Mouse (Mus musculus): ENCODE measurements around the gene Ccr3.
A peak's percentile ranks its signal among the peaks of the same experiment; 100 is the strongest.
"Not testable (repeated sequence)": the region's sequence is repeated elsewhere in the genome, so short reads cannot be mapped to it uniquely, and the experiment has no call there.

Ccr3 gene

DNA sequence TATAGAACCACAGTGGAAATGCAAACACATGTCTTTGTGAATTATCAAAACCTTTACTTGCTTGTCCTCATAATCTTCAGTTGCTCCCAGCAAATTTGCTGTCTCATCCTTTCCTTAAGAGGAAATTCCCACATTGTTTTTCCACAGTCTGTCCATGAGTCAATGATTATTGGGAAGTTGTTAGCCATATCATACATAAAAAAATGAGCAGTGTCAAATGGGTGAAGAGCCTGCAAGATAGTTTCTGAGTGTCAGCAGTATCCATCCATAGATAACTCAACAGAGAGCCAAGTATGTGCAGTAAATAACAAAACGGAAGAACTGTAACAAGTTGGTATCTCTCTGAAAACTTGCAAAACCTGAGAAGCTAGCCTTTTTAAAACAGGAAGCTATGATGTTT is at the start of gene Ccr3:
Gene Ccr3, plus strand, starts transcription at position 301 of the 400 bp plus-strand sequence.
- DNase-seq, result no peak

DNA sequence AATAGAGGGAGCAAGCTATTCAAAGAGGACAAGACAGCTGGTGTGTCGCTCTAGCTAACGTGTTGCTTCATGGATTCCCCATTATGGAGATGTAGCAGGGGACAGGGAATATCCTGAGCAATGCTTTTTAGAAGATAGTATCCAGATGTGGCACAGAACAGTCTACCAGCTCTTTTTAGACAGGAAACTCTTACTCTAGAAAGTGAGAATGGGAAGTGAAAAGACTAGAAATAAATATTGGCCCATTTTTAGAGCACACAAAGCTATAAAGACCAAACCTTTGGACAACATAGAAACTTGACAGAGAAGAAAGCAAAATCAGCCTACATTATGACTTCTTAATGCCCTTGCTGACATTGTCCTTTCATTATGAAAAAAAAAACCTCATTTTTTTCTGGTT is 46.1 kb upstream of the Ccr3 start:
- DNase-seq, result no peak

DNA sequence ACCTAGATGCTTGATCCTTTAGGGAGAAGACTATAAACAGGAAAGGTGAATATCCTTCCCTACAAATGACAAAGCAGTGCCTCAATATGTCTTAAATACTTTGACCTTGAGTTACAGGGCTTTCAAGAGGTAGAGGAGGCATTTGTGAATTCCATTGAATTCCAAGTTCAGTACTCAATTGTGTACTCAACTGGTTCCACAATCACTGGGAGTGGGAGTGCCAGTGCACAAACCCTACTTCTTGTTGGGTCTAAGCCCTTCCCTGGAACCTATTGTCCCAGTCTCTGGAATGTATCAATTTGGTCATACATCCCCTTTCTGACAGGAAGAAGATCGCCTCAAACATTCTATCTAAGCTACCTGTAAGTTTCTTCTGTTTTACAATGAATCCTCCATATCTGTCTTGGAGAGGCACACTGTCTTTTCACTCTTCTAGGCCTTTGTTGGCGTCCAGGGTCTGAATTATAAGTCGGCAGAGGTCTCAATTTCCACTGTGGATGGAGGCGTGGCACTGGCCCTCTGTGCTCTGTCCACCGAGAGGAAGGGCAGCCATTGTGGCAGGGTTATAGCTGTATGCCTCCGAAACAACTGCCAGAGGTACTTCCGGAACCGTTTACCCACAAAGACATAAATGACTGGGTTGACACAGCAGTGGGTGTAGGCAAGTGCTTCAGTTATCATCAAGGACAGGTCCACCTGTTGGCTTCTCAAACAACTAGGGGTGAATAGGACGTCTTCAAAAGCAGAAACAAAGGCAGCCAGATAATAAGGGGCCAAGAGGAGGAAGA is 44.7 kb upstream of the Ccr3 start:
- no peak for DNase-seq

DNA sequence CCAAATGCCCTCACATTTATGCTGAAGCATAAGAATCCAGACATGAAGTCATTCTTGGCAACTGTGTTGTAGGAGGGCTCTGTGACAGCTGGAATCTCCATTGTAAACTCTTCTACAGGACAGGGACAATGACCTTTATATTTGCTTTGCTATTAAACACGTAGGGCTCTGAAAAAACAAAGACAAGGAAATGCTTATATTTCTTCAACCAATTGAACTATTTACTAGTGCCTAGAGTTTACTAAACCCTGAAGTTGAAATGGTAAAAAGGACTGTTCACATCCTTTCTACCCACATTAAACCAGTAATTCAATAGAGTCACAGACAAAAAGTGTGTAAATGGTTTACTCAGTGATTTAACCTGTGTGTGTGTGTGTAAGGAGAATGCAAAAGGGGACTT is 43.5 kb upstream of the Ccr3 start, which contains the start of gene Ccr1l1:
Gene Ccr1l1, minus strand, starts transcription at position 101 of the 400 bp plus-strand sequence.
- no peak for DNase-seq

DNA sequence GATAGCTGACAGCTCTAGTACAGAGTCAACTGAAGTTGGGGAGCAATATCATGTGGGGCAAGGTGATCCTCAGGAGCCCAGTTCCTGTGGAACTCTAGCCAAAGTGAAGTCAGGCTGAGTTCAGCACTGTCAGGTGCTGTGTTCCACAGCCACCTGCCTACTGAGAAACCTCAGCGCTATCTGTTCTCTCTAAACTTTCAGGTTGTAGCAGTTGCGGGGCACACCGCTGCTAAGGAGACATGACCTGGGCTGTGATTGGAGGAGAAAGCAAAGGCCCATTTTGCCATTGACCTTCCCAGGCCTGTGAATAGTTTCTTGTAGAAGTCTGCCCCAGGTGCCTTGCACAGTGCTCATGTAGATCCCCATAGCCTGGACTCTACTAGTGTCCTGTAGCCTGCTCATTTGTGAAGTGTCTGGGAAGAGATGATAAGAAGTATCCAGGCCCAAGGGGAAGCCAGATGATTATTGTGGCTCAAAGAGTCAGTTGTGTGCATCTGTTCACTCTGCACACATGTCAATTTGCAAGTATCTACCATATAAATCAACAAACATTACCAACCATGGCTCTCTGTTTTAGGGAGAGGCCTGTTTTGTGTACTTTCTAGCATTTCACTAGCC is 40.8 kb upstream of the Ccr3 start:
- not testable (repeated sequence) for DNase-seq

DNA sequence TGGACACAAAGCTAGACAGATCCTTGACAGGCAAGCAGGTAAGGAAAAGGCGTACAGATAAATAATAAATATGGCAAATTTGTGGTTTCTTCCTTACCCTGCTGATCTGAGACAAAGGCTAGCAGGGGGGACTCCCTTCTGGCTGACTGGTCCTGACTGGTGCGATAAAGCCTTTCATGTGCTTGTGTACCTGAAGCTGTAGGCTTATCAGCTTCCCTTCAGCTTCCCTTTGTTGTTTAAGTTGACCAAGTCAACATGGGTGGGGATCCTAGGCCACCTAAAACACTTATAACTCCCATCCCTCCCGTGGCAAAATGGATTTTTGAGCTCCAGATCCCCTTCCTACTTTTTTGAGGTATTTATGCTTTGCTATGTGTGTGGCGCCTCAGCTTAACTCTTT is 39.9 kb upstream of the Ccr3 start:
- DNase-seq, result no peak

GRCm38 (mm10) chr9:123982720-123983119 is 39.1 kb upstream of the Ccr3 start:
- DNase-seq, result no peak

GRCm38 (mm10) chr9:123984943-123985342 is 36.8 kb upstream of the Ccr3 start:
- no peak for DNase-seq

GRCm38 (mm10) chr9:123986217-123986616 is 35.6 kb upstream of the Ccr3 start:
- DNase-seq, result no peak

DNA sequence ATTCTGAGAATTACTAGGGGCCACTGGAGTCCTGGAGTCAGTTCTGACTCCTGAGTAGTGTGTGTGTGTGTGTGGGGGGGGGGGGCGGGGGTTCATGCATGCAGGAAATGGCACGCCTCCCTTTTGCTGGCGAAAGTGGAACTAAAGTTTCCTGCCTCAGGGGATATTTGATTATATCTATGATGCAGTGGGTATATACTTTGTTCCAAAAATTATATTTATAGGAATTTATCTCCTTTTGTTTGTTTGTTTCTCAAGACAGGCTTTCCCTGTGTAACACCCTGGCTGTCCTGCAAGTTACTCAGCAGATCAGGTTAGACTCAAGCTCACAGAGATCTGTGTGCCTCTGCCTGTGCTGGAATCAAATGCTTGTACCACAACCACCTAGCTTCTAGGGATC is 32.1 kb upstream of the Ccr3 start:
- no peak for DNase-seq

- no peak for DNase-seq
Measured at GRCm38 (mm10) chr9:123991312-123991906, 30.4 kb upstream of the Ccr3 start.

GRCm38 (mm10) chr9:123997719-123998118 is 24.1 kb upstream of the Ccr3 start:
- no peak for DNase-seq

GRCm38 (mm10) chr9:123999784-124000183 is 22.0 kb upstream of the Ccr3 start:
- DNase-seq, result no peak

- no peak for DNase-seq
Measured at GRCm38 (mm10) chr9:124012691-124013090, 9.1 kb upstream of the Ccr3 start.

DNA sequence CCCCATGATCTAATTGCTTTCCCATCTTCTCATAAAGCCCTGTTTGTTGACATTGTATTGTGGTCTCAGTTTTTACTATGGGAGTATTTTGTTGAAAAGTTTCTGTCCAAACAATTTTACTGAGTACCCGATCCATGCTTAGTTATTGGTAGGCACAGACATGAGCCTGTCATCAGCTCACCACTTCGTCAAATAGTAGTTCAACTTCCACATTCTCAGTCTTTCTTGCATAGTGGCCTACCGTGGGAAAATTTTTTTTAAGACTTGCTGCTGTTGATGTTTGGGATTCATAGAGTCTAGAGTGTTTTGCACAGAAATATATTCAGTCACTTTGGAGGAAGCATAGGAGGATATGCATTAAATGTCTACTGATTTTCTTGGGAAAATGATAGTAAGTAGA is 8.5 kb upstream of the Ccr3 start:
- no peak for DNase-seq

GRCm38 (mm10) chr9:124014985-124015652 is 6.7 kb upstream of the Ccr3 start:
- DNase-seq, result no peak

DNA sequence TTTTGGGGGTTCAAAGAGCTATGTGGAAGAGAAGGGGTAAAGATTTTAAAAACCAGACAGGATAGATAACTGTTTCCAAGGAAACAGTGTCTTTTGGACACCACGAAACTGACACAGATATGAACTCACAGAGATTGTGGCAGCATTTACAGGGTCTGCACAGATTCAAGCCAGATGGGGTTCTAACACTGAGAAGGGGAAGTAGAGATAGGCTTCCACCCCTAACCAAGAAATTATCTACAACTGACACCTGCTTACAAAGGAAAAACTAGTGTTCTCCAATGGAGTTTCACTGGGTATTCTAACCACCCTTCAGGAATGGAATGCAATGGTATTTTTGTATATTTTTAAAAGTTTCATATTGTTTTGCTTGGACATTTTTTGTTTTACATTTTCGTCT is 5.7 kb upstream of the Ccr3 start:
- no peak for DNase-seq

GRCm38 (mm10) chr9:124019887-124020286 is 1.9 kb upstream of the Ccr3 start:
- DNase-seq, result no peak

- peak; percentile 2 to 5 for DNase-seq
Measured at GRCm38 (mm10) chr9:124033345-124033744, 11.6 kb downstream of the Ccr3 start.

GRCm38 (mm10) chr9:124037707-124038106 is 15.9 kb downstream of the Ccr3 start:
- peak; percentile 81 to 88 for DNase-seq

DNA sequence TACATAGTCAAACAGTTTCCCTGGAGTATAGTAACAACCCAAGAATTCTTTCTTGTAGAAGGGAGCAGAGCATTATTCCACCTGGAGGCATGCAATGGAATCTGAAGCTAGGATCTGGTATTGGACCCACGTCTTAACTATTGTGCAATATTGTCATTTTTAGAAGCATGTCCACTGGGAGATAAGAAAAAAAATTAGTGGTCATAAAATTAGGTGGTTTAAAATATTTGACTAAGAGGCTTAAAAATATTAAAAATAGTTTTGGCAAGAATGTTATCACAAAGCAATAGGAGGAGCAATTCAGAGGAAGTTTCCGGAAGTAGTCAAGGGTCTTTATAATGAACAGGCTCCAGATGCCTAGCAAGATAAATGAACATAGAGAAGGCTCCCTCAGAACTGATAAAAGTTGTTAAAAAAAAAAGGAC is 16.4 kb downstream of the Ccr3 start:
- no peak for DNase-seq

DNA sequence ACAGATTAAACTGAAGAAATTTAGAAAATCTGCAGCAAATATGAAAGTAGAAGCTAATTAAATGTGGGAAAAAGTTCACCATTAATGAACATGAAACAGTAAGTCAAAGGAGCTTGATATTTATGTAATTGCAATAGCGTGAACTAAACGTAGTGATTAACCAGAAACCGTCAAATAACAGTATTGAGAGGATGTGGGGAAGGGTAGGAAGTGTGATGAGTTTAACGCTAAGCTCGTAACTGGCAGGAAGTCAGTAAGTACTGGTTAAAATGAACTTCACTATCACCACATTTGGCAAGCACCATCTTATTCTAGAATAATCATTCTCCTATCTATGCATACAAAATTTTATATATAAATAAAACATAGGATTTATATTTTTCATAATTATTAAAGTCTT is 17.2 kb downstream of the Ccr3 start:
- DNase-seq, result no peak

GRCm38 (mm10) chr9:124040932-124041331 is 19.2 kb downstream of the Ccr3 start:
- DNase-seq, result no peak

Data from kidney, postnatal 4 days (tissue).